Mouse (Mus musculus) kidney, adult 2 months (tissue): ENCODE results near the gene Dus2. TPM values are rescaled to one million over a fixed set of nuclear protein-coding genes. Genes with fewer than 3 reads are reported as not detected.
"Not testable (repeated sequence)": the region's sequence is repeated elsewhere in the genome, so short reads cannot be mapped to it uniquely, and the experiment has no call there.

ENCODE experiments used
- DNase-seq: peaks from one replicate; pipeline ENCODE4 v3.0.0; 2021
- H3K27ac ChIP-seq: fragments of 200-500 bp; 2 replicates; pipeline ENCODE4 v1.5.1; 2012; ENCODE audit warnings: low read depth, low read length, control low read depth, inconsistent platforms; ENCODE audit not compliant: insufficient read depth
- H3K27me3 ChIP-seq: fragments of 200-500 bp; replicated peaks from 2 replicates; pipeline ENCODE4 v1.6.1; 2012; ENCODE audit warnings: mild to moderate bottlenecking, moderate library complexity, low read length, inconsistent platforms; ENCODE audit not compliant: control insufficient read depth, insufficient read depth
- H3K36me3 ChIP-seq: fragments of 200-500 bp; 2 replicates; pipeline ENCODE4 v1.6.1; 2012; ENCODE audit warnings: mild to moderate bottlenecking, moderate library complexity, low read length, inconsistent platforms; ENCODE audit not compliant: control insufficient read depth, insufficient read depth
- H3K4me1 ChIP-seq: fragments of 200-500 bp; 2 replicates; pipeline ENCODE4 v1.6.1; 2011; ENCODE audit warnings: low read length; ENCODE audit not compliant: control insufficient read depth, insufficient read depth
- H3K4me3 ChIP-seq: fragments of 200-500 bp; 2 replicates; pipeline ENCODE4 v1.5.1; 2011; ENCODE audit warnings: mild to moderate bottlenecking, low read depth, low read length, control low read depth; ENCODE audit not compliant: insufficient read depth
- CTCF ChIP-seq: fragments of 200-500 bp; conservative IDR thresholded peaks from 2 replicates; pipeline ENCODE4 v1.5.1; 2011; ENCODE audit warnings: low read depth, mild to moderate bottlenecking, control low read depth, low read length, moderate library complexity, mixed read lengths; ENCODE audit not compliant: insufficient read depth, insufficient read length
- POLR2A ChIP-seq: fragments of 200-500 bp; IDR thresholded peaks from one replicate; pipeline ENCODE4 v1.6.1; 2011; ENCODE audit warnings: low read depth, low read length, control low read depth
- WGBS: fragments of 180-500 bp; shearing (Covaris S2); methylation state at CpG from one replicate; pipeline ENCODE4 v1.1.7; 2018; 5-methylcytosine and 5-hydroxymethylcytosine counted together
- polyA plus RNA-seq: library from polyadenylated mRNA; depleted of rRNA; stranded (reverse); fragments of >200 nt; gene quantifications from 2 replicates; pipeline ENCODE4 v1.2.3, GENCODE M21; 2012

Gene Dus2
- polyA plus RNA-seq, 1 experiment = 11.6 TPM

DNA sequence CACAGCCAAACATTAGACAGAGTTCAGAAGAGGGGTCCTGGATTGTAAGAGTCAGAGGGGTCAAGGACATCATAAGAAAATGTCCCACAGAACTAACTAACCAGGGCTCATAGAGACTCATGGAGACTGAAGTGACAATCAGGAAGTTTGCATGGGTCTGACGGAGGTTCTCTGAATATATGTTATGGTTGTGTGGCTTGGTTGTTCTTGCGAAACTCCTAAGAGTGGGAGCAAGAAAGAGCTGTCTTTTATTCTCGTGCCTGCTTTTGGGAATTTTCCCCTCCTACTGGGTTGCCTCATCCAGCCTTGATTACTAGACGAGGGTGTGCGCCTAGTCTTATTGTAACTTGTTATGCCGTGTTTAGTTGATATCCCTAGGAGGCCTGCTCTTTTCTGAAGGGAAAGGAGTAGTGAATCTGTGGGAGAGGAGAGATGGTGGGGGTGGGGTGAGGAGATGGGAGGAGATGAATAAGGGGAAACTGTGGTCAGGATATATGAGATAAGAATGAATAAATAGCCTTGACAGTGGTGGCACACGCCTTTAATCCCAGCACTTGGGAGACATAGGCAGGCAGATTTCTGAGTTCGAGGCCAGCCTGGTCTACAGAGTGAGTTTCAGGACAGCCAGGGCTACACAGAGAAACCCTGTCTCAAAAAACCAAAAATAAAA is 13.5 kb downstream of the Dus2 start:
- no peaks in the 10 kb centered on the region for H3K36me3 ChIP-seq
- 82% methylated on average over 8 of the region's 8 CpGs for WGBS
- no peak for TF ChIP-seq CTCF
- DNase-seq = no peak
- no peak overlapping the region; the same call in 1 of the 2 replicates for H3K27ac ChIP-seq
- no peaks in the 10 kb centered on the region for H3K27me3 ChIP-seq
- H3K4me3 ChIP-seq = no peak overlapping the region
- no peaks in the 10 kb centered on the region for H3K4me1 ChIP-seq

DNA sequence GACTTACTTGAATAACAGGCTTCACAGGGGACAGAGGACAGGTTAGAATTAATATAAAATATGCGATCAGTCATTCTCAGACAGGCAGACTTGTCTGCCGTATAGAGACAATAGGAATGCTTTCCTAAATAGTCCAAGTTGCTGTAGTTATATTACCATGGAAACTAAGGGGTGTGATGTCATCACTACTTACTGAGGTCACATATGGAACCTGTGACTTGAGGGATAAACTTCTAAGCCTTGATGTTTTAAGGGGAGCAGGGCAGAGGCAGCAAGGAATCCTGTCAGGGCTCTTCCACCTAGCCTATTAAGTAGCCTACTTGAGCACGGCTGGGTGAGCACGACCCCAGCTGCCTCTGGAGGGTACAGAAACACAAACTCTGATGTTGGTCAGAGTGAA is 14.7 kb downstream of the Dus2 start, which contains the start of gene Dpep2nb:
Gene Dpep2nb, minus strand, starts transcription at position 101 of the 400 bp plus-strand sequence.
- Histone ChIP-seq H3K36me3 (no peaks in the 10 kb centered on the region), H3K27ac (no peak within 1 kb of the TSS), H3K4me3 (no peak within 1 kb of the TSS), H3K27me3 (no peaks in the 10 kb centered on the region), H3K4me1 (peaks cover 5% of the 10 kb centered on the region; the same call in 1 of the 2 replicates)
- WGBS = 57% methylated on average over 4 of the region's 4 CpGs
- no peak for DNase-seq
- TF ChIP-seq POLR2A (no peak), CTCF (no peak)

DNA sequence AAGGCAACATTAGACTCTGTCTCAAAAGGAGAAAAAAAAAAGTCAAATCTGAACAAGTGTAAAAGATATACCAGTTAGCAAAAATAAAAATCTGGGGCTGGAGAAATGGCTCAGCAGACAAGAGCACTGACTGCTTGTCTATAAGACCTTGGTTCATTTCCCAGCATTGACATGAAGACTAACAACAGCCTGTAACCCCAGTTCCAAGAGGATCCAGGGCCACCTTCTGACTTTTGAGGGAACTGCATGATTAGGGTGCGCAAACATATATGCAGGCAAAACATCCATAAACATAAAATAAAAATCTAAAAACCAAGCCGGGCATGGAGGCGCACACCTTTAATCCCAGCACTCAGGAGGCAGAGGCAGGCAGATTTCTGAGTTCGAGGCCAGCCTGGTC is 15.3 kb downstream of the Dus2 start:
- no peaks in the 10 kb centered on the region for H3K27me3 ChIP-seq
- H3K27ac ChIP-seq = no peak overlapping the region
- H3K36me3 ChIP-seq = no peaks in the 10 kb centered on the region
- 90% methylated on average over 4 of the region's 4 CpGs for WGBS
- H3K4me1 ChIP-seq = peaks cover 5% of the 10 kb centered on the region; the same call in 1 of the 2 replicates
- DNase-seq = peak; percentile 14
- TF ChIP-seq CTCF = peak; percentile 33; the same call in 1 of the 2 replicates
- no peak for TF ChIP-seq POLR2A
- no peak overlapping the region for H3K4me3 ChIP-seq

DNA sequence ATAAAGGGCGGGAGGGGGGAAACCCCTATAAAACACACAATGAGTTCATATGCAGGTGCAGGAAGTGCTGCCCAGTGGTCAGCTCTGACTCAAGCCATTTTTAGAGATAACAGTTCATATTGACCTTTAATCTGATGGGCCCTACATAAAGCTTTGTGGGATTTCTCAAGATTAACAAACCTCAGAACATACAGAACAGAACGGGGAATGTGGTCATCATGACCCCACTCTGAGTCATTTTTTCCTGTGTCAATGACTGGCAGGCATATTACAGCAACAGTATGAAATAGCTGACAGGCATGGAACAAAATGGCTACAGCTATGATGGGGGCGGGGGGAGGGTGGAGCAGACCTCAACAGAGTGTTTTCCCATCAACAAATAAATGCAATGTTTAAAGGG is 16.0 kb downstream of the Dus2 start:
- no peak for TF ChIP-seq CTCF
- no peak for TF ChIP-seq POLR2A
- Histone ChIP-seq H3K27ac (no peak overlapping the region), H3K4me1 (peaks cover 5% of the 10 kb centered on the region; the same call in 1 of the 2 replicates), H3K27me3 (no peaks in the 10 kb centered on the region), H3K4me3 (no peak overlapping the region), H3K36me3 (no peaks in the 10 kb centered on the region)
- no peak for DNase-seq
- WGBS = 76% methylated on average over 3 of the region's 3 CpGs

DNA sequence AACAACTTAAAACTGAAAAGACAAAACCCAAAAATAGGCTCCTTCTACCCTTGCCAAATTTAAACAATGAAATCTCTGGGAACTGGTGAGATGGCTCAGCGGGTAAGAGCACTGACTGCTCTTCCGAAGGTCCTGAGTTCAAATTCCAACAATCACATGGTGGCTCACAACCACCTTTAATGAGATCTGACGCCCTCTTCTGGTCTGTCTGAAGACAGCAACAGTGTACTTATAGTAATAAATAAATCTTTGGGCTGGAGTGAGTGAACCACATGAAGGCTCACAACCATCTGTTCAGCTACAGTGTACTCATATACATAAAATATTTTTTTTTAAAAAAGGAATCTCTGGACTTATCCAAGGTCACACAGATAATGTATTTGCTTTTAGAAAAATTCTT is 16.8 kb downstream of the Dus2 start:
- 45% methylated on average over 3 of the region's 3 CpGs for WGBS
- not testable (repeated sequence) for H3K27ac ChIP-seq, H3K36me3 ChIP-seq

DNA sequence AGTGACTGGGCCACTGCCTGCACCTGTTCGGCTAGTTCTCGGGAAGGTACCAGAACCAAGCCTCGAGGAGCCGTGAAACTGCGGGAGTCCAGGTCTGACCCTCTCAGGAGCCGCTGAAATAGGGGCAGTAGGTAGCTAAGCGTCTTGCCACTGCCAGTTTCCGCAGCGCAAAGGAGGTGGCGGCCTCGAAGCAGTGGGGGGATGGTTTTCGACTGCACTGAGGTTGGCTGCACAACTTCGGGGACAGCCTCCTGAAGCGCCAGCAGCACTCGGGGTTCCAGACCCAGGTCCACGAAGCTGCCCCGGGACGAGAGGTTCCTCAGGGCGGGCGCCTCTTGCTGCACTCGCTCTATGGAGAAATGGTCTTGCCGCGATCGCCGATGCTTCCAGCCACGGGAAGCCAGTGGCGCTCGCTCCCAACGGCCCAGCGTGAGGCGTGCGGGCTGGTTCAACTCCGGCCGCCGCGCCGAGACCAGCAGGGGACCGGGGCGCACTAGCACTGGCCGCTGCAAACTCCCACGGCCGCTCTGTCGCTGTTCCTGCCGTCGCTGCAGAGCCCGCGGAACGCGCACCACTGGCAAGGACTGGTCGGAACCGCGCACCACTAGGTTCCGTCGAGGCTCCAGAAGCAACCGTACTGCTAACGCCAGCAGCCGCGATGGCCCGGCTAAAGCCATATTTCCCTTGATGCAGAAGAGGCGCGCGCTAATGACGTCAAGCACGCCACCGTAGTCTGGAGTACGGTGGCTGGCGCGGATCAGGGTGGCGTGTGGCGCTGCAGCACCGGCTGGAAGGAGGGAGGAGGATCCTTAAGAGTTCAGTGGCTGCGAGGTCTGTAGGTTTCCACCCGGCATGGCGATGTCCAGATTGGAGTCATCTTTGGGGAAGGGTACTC is 19.9 kb downstream of the Dus2 start:
- peak; percentile 56 for TF ChIP-seq POLR2A
- TF ChIP-seq CTCF = no peak
- H3K27me3 ChIP-seq = no peaks in the 10 kb centered on the region
- DNase-seq = peak; percentile 96
- 1% methylated on average over 74 of the region's 74 CpGs for WGBS
- H3K4me3 ChIP-seq = peak overlapping the region; percentile 73
- no peak overlapping the region for H3K27ac ChIP-seq
- H3K4me1 ChIP-seq = peaks cover 5% of the 10 kb centered on the region; the same call in 1 of the 2 replicates
- no peaks in the 10 kb centered on the region for H3K36me3 ChIP-seq

More for the DNA sequence above, 16.8 kb downstream of the Dus2 start:
- not testable (repeated sequence) for H3K4me1 ChIP-seq, H3K4me3 ChIP-seq, H3K27me3 ChIP-seq
- peak; percentile 15 for DNase-seq

DNA sequence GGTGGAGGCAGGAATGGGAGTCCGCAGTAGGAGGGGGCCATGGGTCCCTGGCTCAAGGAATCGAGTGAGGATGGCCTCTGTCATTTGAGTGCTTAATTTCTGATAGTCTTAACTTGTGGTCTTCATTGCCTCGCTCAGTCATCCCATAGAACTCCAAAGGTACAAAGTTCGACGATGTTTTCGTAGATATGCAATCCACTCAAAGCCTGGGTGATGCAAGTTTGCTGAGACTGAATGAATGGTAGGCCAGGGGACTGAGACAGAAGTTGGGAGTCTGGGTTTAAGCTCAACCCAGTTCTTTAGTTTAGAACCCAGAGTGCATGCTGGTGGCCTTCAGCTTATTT is 20.5 kb downstream of the Dus2 start, which contains the start of gene Ddx28:
Gene Ddx28, minus strand, starts transcription at position 240 of the 344 bp plus-strand sequence.
- 2% methylated on average over 6 of the region's 6 CpGs for WGBS
- no peak for DNase-seq
- H3K27ac ChIP-seq = no peak within 1 kb of the TSS

DNA sequence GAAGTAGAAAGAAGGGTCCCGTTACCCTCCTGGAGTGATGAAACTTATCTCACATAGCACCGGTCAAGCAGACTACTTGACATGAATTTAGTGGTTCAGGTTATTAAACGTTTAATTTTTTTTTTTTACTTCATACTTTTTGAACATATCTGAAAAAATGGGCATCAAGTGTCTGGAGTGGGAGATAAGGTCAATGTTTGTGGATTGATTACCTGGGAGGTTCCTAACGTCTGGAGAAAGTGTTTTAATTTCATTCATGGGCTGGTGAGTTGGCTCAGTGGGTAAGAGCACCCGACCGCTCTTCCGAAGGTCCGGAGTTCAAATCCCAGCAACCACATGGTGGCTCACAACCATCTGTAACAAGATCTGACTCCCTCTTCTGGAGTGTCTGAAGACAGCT is 21.1 kb downstream of the Dus2 start:
- H3K27ac ChIP-seq, DNase-seq, H3K27me3 ChIP-seq, H3K4me1 ChIP-seq, H3K4me3 ChIP-seq, H3K36me3 ChIP-seq: not testable (repeated sequence)
- 74% methylated on average over 8 of the region's 8 CpGs for WGBS

More for the DNA sequence above, 20.5 kb downstream of the Dus2 start, which contains the start of gene Ddx28:
- H3K36me3 ChIP-seq = no peaks in the 10 kb centered on the region
- H3K4me1 ChIP-seq = peaks cover 5% of the 10 kb centered on the region; the same call in 1 of the 2 replicates
- TF ChIP-seq CTCF = no peak
- H3K27me3 ChIP-seq = no peaks in the 10 kb centered on the region
- H3K4me3 ChIP-seq = peak within 1 kb of the TSS; percentile 73
